Mouse (Mus musculus): Measurements from ENCODE around the gene P2rx3. TPM values are rescaled to one million over a fixed set of nuclear protein-coding genes. Genes with fewer than 3 reads are reported as not detected.
A peak's percentile ranks its signal among the peaks of the same experiment; 100 is the strongest.

Gene P2rx3
- polyA plus RNA-seq (2012; rRNA removed) (0.12 and 0.22 TPM in 2 replicates), polyA plus RNA-seq (2014; fragmentation: Nextera tagmentation; extraction: Ambion mirVana) (0.08 and 0.17 TPM in 2 replicates)

- under 1% methylated on average over 66 of the region's 66 CpGs for WGBS (ENCODE audit: insufficient replicate concordance)
- no peaks in the 10 kb centered on the region for H3K9me3 ChIP-seq (ENCODE audit: control insufficient read depth, low read length)
- ATAC-seq (ENCODE audit: insufficient read depth) (peak; percentile 94), DNase-seq (ENCODE audit: low read depth in 3 of 3, low spot score in 3 of 3) (peak; percentile 86 to 89 (median 89))
- H3K4me2 ChIP-seq (ENCODE audit: low read depth) = peak within 1 kb of the TSS; percentile 96
- H3K27ac ChIP-seq = peak within 1 kb of the TSS; percentile 55
- H3K36me3 ChIP-seq (replicated peaks; ENCODE audit: control insufficient read depth, insufficient read depth, low read depth) = peaks cover 39% of the 10 kb centered on the region
- TF ChIP-seq EP300 (IDR thresholded peaks at IDR 0.05; ENCODE audit: low read depth) (peak; percentile 22; the same call in 1 of the 2 replicates), CTCF (IDR thresholded peaks at IDR 0.05; ENCODE audit: low read depth) (peak; percentile 38)
- H3K4me3 ChIP-seq (ENCODE audit: insufficient read depth in 1 of 2, low read depth in 2 of 2, low read length in 2 of 2) = peak within 1 kb of the TSS; percentile 83 to 85
- H3K4me1 ChIP-seq (replicated peaks; ENCODE audit: control insufficient read depth in 2 of 2, insufficient read depth in 2 of 2, low read length in 1 of 2) = peaks cover 17 to 18% of the 10 kb centered on the region in 2 experiments
- peaks cover 19% of the 10 kb centered on the region for H3K27me3 ChIP-seq (ENCODE audit: control insufficient read depth, insufficient read depth, low read length)
- H3K9ac ChIP-seq (replicated peaks) = peak within 1 kb of the TSS; percentile 92
Observed at GRCm38 (mm10) chr2:85037047-85038026, at the start of gene P2rx3, which contains the start of gene Ssrp1. TSS of gene P2rx3 (minus strand) at chr2:85037462. TSS of gene Ssrp1 (plus strand) at chr2:85037234.

- no peaks in the 10 kb centered on the region for H3K36me3 ChIP-seq (replicated peaks; ENCODE audit: control insufficient read depth, insufficient read depth, low read depth)
- ATAC-seq (ENCODE audit: insufficient read depth) (no peak), DNase-seq (ENCODE audit: low read depth in 3 of 3, low spot score in 3 of 3) (no peak)
- WGBS (ENCODE audit: insufficient replicate concordance) = 57% methylated on average over 5 of the region's 5 CpGs
- H3K4me2 ChIP-seq (ENCODE audit: low read depth) = no peak overlapping the region
- TF ChIP-seq CTCF (IDR thresholded peaks at IDR 0.05; ENCODE audit: low read depth) = no peak
- TF ChIP-seq EP300 (IDR thresholded peaks at IDR 0.05; ENCODE audit: low read depth) = no peak
- no peak overlapping the region for H3K27ac ChIP-seq
- H3K27me3 ChIP-seq (ENCODE audit: control insufficient read depth, insufficient read depth, low read length) = no peaks in the 10 kb centered on the region
- no peaks in the 10 kb centered on the region for H3K9me3 ChIP-seq (ENCODE audit: control insufficient read depth, low read length)
- H3K4me3 ChIP-seq (ENCODE audit: insufficient read depth in 1 of 2, low read depth in 2 of 2, low read length in 2 of 2) = no peak overlapping the region
- H3K9ac ChIP-seq (replicated peaks) = no peak overlapping the region
- no peaks in the 10 kb centered on the region for H3K4me1 ChIP-seq (replicated peaks; ENCODE audit: control insufficient read depth in 2 of 2, insufficient read depth in 2 of 2, low read length in 1 of 2)
Observed at GRCm38 (mm10) chr2:85073751-85074150, 36.5 kb upstream of the P2rx3 start.

DNA sequence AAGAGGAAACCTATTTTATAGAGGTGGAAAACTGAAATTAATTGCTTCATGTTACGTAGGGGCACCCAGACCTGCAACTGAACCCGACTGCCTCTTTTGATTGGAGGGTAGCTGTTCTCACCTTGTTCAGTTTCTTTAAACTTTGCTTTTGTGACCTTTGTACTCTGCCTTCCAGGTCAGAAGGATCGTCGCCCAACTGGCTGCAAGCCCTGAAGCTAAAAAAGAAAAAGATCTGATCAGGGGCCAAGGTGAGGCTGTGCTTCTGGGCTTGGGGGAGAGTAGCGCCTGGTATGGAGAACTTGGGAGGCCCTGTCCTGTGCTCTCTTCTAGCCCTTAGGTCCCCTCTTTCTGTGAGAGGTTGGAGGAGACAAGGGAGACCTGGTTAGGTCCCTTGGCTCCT is 34.7 kb upstream of the P2rx3 start:
- no peak overlapping the region for H3K4me2 ChIP-seq (ENCODE audit: low read depth)
- no peaks in the 10 kb centered on the region for H3K4me1 ChIP-seq (replicated peaks; ENCODE audit: control insufficient read depth in 2 of 2, insufficient read depth in 2 of 2, low read length in 1 of 2)

GRCm38 (mm10) chr2:85070086-85070485 is 32.8 kb upstream of the P2rx3 start:
- H3K27ac ChIP-seq = no peak overlapping the region
- DNase-seq (ENCODE audit: low read depth in 3 of 3, low spot score in 3 of 3) (no peak), ATAC-seq (ENCODE audit: insufficient read depth) (no peak)
- no peak overlapping the region for H3K4me2 ChIP-seq (ENCODE audit: low read depth)
- no peaks in the 10 kb centered on the region for H3K36me3 ChIP-seq (replicated peaks; ENCODE audit: control insufficient read depth, insufficient read depth, low read depth)
- H3K9ac ChIP-seq (replicated peaks) = no peak overlapping the region
- 63% methylated on average over 15 of the region's 15 CpGs for WGBS (ENCODE audit: insufficient replicate concordance)
- H3K9me3 ChIP-seq (ENCODE audit: control insufficient read depth, low read length) = no peaks in the 10 kb centered on the region
- TF ChIP-seq EP300 (IDR thresholded peaks at IDR 0.05; ENCODE audit: low read depth) (no peak), CTCF (IDR thresholded peaks at IDR 0.05; ENCODE audit: low read depth) (no peak)
- H3K4me3 ChIP-seq (ENCODE audit: insufficient read depth in 1 of 2, low read depth in 2 of 2, low read length in 2 of 2) = no peak overlapping the region
- no peaks in the 10 kb centered on the region for H3K27me3 ChIP-seq (ENCODE audit: control insufficient read depth, insufficient read depth, low read length)
- no peaks in the 10 kb centered on the region for H3K4me1 ChIP-seq (replicated peaks; ENCODE audit: control insufficient read depth in 2 of 2, insufficient read depth in 2 of 2, low read length in 1 of 2)

More for the DNA sequence above, 34.7 kb upstream of the P2rx3 start:
- Histone ChIP-seq H3K9ac (replicated peaks) (no peak overlapping the region), H3K9me3 (ENCODE audit: control insufficient read depth, low read length) (no peaks in the 10 kb centered on the region), H3K27ac (no peak overlapping the region), H3K4me3 (ENCODE audit: insufficient read depth in 1 of 2, low read depth in 2 of 2, low read length in 2 of 2) (no peak overlapping the region), H3K36me3 (replicated peaks; ENCODE audit: control insufficient read depth, insufficient read depth, low read depth) (no peaks in the 10 kb centered on the region), H3K27me3 (ENCODE audit: control insufficient read depth, insufficient read depth, low read length) (no peaks in the 10 kb centered on the region)
- DNase-seq (ENCODE audit: low read depth in 3 of 3, low spot score in 3 of 3) (no peak), ATAC-seq (ENCODE audit: insufficient read depth) (no peak)
- 72% methylated on average over 5 of the region's 5 CpGs for WGBS (ENCODE audit: insufficient replicate concordance)
- TF ChIP-seq EP300 (IDR thresholded peaks at IDR 0.05; ENCODE audit: low read depth) (no peak), CTCF (IDR thresholded peaks at IDR 0.05; ENCODE audit: low read depth) (no peak)

DNA sequence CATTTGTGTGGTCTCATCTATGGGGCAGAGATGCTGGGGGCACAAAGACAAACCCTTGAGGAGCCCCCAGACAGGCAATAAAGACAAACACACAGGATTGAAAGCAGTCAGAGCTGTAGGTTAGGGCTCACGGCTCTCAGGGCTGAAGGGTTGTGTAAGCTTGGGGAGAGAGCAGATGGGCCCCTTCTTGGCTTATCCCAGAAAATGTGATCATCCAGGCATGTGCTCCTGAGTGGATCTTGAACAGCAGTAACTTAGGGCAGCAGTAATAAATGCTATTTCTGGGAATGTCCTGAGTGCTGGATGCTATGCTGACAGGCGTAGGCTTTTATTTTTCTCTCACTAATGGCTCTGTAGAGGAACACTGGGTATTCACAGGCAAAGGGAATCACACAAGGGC is 31.4 kb upstream of the P2rx3 start:
- no peak overlapping the region for H3K4me2 ChIP-seq (ENCODE audit: low read depth)
- TF ChIP-seq CTCF (IDR thresholded peaks at IDR 0.05; ENCODE audit: low read depth) (no peak), EP300 (IDR thresholded peaks at IDR 0.05; ENCODE audit: low read depth) (no peak)
- 82% methylated on average over 2 of the region's 2 CpGs for WGBS (ENCODE audit: insufficient replicate concordance)
- H3K27me3 ChIP-seq (ENCODE audit: control insufficient read depth, insufficient read depth, low read length) = no peaks in the 10 kb centered on the region
- H3K9me3 ChIP-seq (ENCODE audit: control insufficient read depth, low read length) = no peaks in the 10 kb centered on the region
- ATAC-seq (ENCODE audit: insufficient read depth) (no peak), DNase-seq (ENCODE audit: low read depth in 3 of 3, low spot score in 3 of 3) (no peak)
- no peaks in the 10 kb centered on the region for H3K36me3 ChIP-seq (replicated peaks; ENCODE audit: control insufficient read depth, insufficient read depth, low read depth)
- no peak overlapping the region for H3K9ac ChIP-seq (replicated peaks)
- no peaks in the 10 kb centered on the region for H3K4me1 ChIP-seq (replicated peaks; ENCODE audit: control insufficient read depth in 2 of 2, insufficient read depth in 2 of 2, low read length in 1 of 2)
- no peak overlapping the region for H3K4me3 ChIP-seq (ENCODE audit: insufficient read depth in 1 of 2, low read depth in 2 of 2, low read length in 2 of 2)
- no peak overlapping the region for H3K27ac ChIP-seq
